In the genomic region with DNA sequence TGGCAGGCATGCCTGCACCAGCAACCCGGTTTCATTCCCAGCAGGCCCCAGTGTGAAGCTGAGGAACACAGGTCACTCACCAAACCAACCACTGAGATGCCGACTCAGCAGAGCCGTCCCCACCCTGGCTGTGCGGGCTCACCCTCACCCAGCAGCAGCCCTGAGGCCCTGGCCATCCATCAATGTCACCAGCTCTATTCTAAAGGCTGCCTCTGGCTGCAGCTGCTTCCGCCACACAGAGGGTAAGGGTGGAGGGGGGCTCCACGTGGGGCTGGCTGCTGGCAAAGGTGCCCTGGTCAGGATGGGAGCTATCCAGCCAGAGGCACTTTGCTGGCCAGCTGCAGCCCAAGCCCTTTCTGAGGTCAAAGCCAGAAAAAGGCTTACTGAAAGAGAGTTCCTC, we compare ENCODE assay signal across 10 mouse cellular contexts.
A peak's percentile ranks its signal among the peaks of the same experiment; 100 is the strongest.
DNase-seq lines count a peak whose midpoint lies in the region; ATAC-seq lines count a peak whose summit lies in the region.
"Had no signal": no experiment of that assay in that cellular context is flagged by ENCODE, and none has a peak within 500 bp of the region (broad histone marks: within the 10 kb centered on the region; RNA-seq: fewer than 3 reads in every experiment).

No protein-coding gene starts in this region.

- 59% methylated on average over 6 of the region's 6 CpGs for WGBS in midbrain, embryonic 11.5 days
- WGBS in midbrain, embryonic 14.5 days = 42% methylated on average over 6 of the region's 6 CpGs
- WGBS in stomach, embryonic 16.5 days = 12% methylated on average over 6 of the region's 6 CpGs

- H3K4me3 ChIP-seq in midbrain, embryonic 11.5 days (ENCODE audit: low read depth, low read length) = no peak overlapping the region
- no peak overlapping the region for H3K4me3 ChIP-seq in midbrain, embryonic 14.5 days (replicated peaks; ENCODE audit: low read depth, low read length)
- no peak overlapping the region for H3K4me3 ChIP-seq in stomach, embryonic 16.5 days (replicated peaks; ENCODE audit: low read length)

- ATAC-seq in midbrain, embryonic 11.5 days (ENCODE audit: low FRiP score) = no peak
- no peak for ATAC-seq in midbrain, embryonic 14.5 days (ENCODE audit: low FRiP score, low TSS enrichment)
- ATAC-seq in stomach, embryonic 16.5 days (ENCODE audit: insufficient read depth, low FRiP score) = peak; percentile 79
- ATAC-seq: Patski had no signal

- peak; percentile 49 for DNase-seq in midbrain, embryonic 11.5 days (ENCODE audit: low spot score, missing footprints)
- DNase-seq in midbrain, embryonic 14.5 days = no peak
- peak; percentile 28 to 72 for DNase-seq in gastrocnemius, adult 8-10 months (ENCODE audit: low spot score in 2 of 2)
- DNase-seq in kidney, postnatal 10 days = peak; percentile 73
- DNase-seq in ovary, adult 18-20 months (ENCODE audit: low spot score) = no peak
- DNase-seq in urinary bladder, adult 2 months (ENCODE audit: low spot score) = no peak
- no peak for DNase-seq in right cerebral cortex, postnatal 14 days
- DNase-seq: cerebellum, adult 2 months had no signal

- no peak overlapping the region for H3K4me2 ChIP-seq in midbrain, embryonic 11.5 days
- H3K4me2 ChIP-seq in midbrain, embryonic 14.5 days (ENCODE audit: low read length) = no peak overlapping the region
- H3K4me2 ChIP-seq in stomach, embryonic 16.5 days (ENCODE audit: low read depth, low read length) = no peak overlapping the region

- peaks cover 10% of the 10 kb centered on the region for H3K4me1 ChIP-seq in midbrain, embryonic 11.5 days (ENCODE audit: control insufficient read depth, insufficient read depth, low read length)
- H3K4me1 ChIP-seq in midbrain, embryonic 14.5 days (ENCODE audit: control insufficient read depth, insufficient read depth, low read length) = peaks cover 17% of the 10 kb centered on the region
- H3K4me1 ChIP-seq in stomach, embryonic 16.5 days (ENCODE audit: control insufficient read depth, insufficient read depth, low read length) = peaks cover 17% of the 10 kb centered on the region

- H3K9ac ChIP-seq in midbrain, embryonic 11.5 days (ENCODE audit: low read length) = no peak overlapping the region
- no peak overlapping the region for H3K9ac ChIP-seq in midbrain, embryonic 14.5 days (replicated peaks; ENCODE audit: low read length)
- H3K9ac ChIP-seq in stomach, embryonic 16.5 days (ENCODE audit: low read length) = no peak overlapping the region

- no peaks in the 10 kb centered on the region for H3K9me3 ChIP-seq in midbrain, embryonic 11.5 days (ENCODE audit: control insufficient read depth, low read length)
- no peaks in the 10 kb centered on the region for H3K9me3 ChIP-seq in midbrain, embryonic 14.5 days (ENCODE audit: control insufficient read depth, low read length)
- H3K9me3 ChIP-seq in stomach, embryonic 16.5 days (replicated peaks; ENCODE audit: control insufficient read depth, low read length) = no peaks in the 10 kb centered on the region

- no peaks in the 10 kb centered on the region for H3K36me3 ChIP-seq in midbrain, embryonic 11.5 days (ENCODE audit: control insufficient read depth, insufficient read depth, low read length)
- no peaks in the 10 kb centered on the region for H3K36me3 ChIP-seq in midbrain, embryonic 14.5 days (ENCODE audit: control insufficient read depth, insufficient read depth, low read length)
- H3K36me3 ChIP-seq in stomach, embryonic 16.5 days (ENCODE audit: control insufficient read depth, insufficient read depth, low read length) = no peaks in the 10 kb centered on the region

- H3K27me3 ChIP-seq in midbrain, embryonic 11.5 days (ENCODE audit: control insufficient read depth, insufficient read depth, low read length) = peaks cover 2% of the 10 kb centered on the region; the same call in 1 of the 2 replicates
- no peaks in the 10 kb centered on the region for H3K27me3 ChIP-seq in midbrain, embryonic 14.5 days (ENCODE audit: control insufficient read depth, insufficient read depth, low read length)
- H3K27me3 ChIP-seq in stomach, embryonic 16.5 days (ENCODE audit: control insufficient read depth, insufficient read depth, low read length) = no peaks in the 10 kb centered on the region
- H3K27me3 ChIP-seq: Patski had no signal

- no peak overlapping the region for H3K27ac ChIP-seq in midbrain, embryonic 11.5 days (ENCODE audit: low read depth, low read length)
- H3K27ac ChIP-seq in midbrain, embryonic 14.5 days (replicated peaks; ENCODE audit: low read depth, low read length) = no peak overlapping the region
- peak overlapping the region; percentile 21 for H3K27ac ChIP-seq in stomach, embryonic 16.5 days (ENCODE audit: low read length)

Comparison
In these comparisons a context has a peak if more than half of its experiments do, and no peak if none do; other contexts are left out.
1. DNase-seq: peak in midbrain, embryonic 11.5 days (single experiment), gastrocnemius, adult 8-10 months (2 of 2) and kidney, postnatal 10 days (single experiment); none in midbrain, embryonic 14.5 days (single experiment), ovary, adult 18-20 months (single experiment), urinary bladder, adult 2 months (single experiment) and right cerebral cortex, postnatal 14 days (single experiment).